Mouse (Mus musculus) kidney, postnatal 0 days (tissue): ENCODE measurements around the gene Kdm4a. TPM values are rescaled to one million over a fixed set of nuclear protein-coding genes. Genes with fewer than 3 reads are reported as not detected.
A peak's percentile ranks its signal among the peaks of the same experiment; 100 is the strongest.

Experiments
- ATAC-seq: fragments of 200-750 bp; cut with Nextera tagmentation; replicated peaks from 2 replicates; pipeline ENCODE4 v1.8.0; 2017; ENCODE audit warnings: low read depth, moderate number of reproducible peaks, moderate TSS enrichment, moderate library complexity; ENCODE audit not compliant: low FRiP score
- DNase-seq: peaks from one replicate; pipeline ENCODE4 v3.0.0-alpha.2; 2016; ENCODE audit warnings: low spot score
- H3K27ac ChIP-seq: fragments of 300-500 bp; sonication (generic); 2 replicates; pipeline ENCODE4 v1.5.1; 2014; ENCODE audit warnings: mild to moderate bottlenecking
- H3K27me3 ChIP-seq: fragments of 300-500 bp; sonication (generic); 2 replicates; pipeline ENCODE4 v1.6.1; 2014; ENCODE audit warnings: low read length, mixed read lengths; ENCODE audit not compliant: insufficient read depth
- H3K36me3 ChIP-seq: fragments of 300-500 bp; sonication (generic); 2 replicates; pipeline ENCODE4 v1.6.1; 2014; ENCODE audit warnings: low read length, mixed read lengths; ENCODE audit not compliant: insufficient read depth
- H3K4me1 ChIP-seq: fragments of 300-500 bp; sonication (generic); replicated peaks from 2 replicates; pipeline ENCODE4 v1.6.1; 2014; ENCODE audit warnings: antibody characterized with exemption, low read length, mixed read lengths; ENCODE audit not compliant: insufficient read depth
- H3K4me2 ChIP-seq: fragments of 300-500 bp; sonication (generic); 2 replicates; pipeline ENCODE4 v1.6.1; 2014; ENCODE audit warnings: mild to moderate bottlenecking, low read length, moderate library complexity, mixed read lengths
- H3K4me3 ChIP-seq: fragments of 300-500 bp; sonication (generic); replicated peaks from 2 replicates; pipeline ENCODE4 v1.5.1; 2014; ENCODE audit warnings: low read depth, low read length
- H3K9ac ChIP-seq: fragments of 300-500 bp; sonication (generic); 2 replicates; pipeline ENCODE4 v1.6.1; 2014; ENCODE audit warnings: low read depth, low read length
- H3K9me3 ChIP-seq: fragments of 300-500 bp; sonication (generic); replicated peaks from 2 replicates; pipeline ENCODE4 v1.6.1; 2016; ENCODE audit warnings: low read length, inconsistent platforms, mixed read lengths
- CTCF ChIP-seq: IDR thresholded peaks from 2 replicates; pipeline ENCODE4 v1.5.1; 2016; ENCODE audit warnings: antibody characterized with exemption, low read depth, mild to moderate bottlenecking, moderate library complexity
- WGBS: fragments of 180-500 bp; shearing (Covaris S2); extraction: QIAGEN DNeasy Blood & Tissue Kit; methylation state at CpG from one replicate; pipeline ENCODE4 v1.1.7; 2014; 5-methylcytosine and 5-hydroxymethylcytosine counted together
- polyA plus RNA-seq: library from polyadenylated mRNA; unstranded; fragments of >200 nt; fragmentation: Nextera tagmentation; extraction: Ambion mirVana; gene quantifications from 2 replicates; pipeline ENCODE4 v1.2.1, GENCODE M21; 2015

Kdm4a gene
- polyA plus RNA-seq, 1 experiment from 2014 or later, result 32.2 TPM

DNA sequence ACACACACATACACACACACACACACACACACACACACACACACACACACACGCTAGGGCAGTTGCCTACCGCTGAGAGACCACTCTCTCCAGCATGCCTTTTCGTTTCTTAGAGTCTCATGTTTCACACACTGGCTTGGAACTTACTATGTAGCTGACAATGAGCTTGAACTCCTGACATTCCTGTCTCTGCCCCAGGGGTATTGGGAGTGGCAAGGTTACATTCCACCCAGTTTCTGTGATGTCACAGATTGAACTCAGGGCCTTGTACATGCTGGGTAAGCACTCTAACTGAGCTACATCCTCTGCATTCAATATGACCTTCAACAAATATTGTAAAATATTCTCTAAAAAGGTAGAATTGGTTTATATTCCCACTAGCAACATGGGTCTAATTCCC is 18.8 kb upstream of the Kdm4a start:
- no peak for ATAC-seq
- no peak overlapping the region for H3K4me2 ChIP-seq
- H3K9me3 ChIP-seq, result no peaks in the 10 kb centered on the region
- H3K4me1 ChIP-seq, result no peaks in the 10 kb centered on the region
- H3K27ac ChIP-seq, result no peak overlapping the region
- no peaks in the 10 kb centered on the region for H3K36me3 ChIP-seq
- no peak for TF ChIP-seq CTCF
- H3K27me3 ChIP-seq, result no peaks in the 10 kb centered on the region
- no peak overlapping the region for H3K9ac ChIP-seq
- DNase-seq, result no peak
- H3K4me3 ChIP-seq, result no peak overlapping the region
- 43% methylated on average over 3 of the region's 3 CpGs for WGBS

DNA sequence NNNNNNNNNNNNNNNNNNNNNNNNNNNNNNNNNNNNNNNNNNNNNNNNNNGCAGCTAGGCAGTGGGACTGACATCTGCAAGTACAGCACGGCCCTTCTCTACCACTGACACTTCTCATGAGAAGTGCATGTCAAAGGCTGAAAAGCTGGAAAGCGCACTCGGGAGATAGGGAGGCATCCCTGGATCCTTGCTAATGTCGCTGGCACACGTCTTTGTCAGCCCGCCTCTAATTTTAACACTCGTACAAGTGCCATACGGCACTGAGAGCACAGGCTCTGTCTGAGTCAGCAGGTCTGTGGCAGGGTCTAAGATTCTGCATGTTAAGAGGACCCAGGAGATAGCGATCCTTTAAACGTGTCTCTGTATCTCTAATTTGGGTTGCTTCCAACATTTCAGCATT is 16.3 kb upstream of the Kdm4a start:
- Histone ChIP-seq H3K4me1 (no peaks in the 10 kb centered on the region), H3K36me3 (no peaks in the 10 kb centered on the region), H3K27ac (no peak overlapping the region), H3K4me2 (no peak overlapping the region), H3K27me3 (no peaks in the 10 kb centered on the region), H3K9me3 (no peaks in the 10 kb centered on the region), H3K9ac (no peak overlapping the region), H3K4me3 (no peak overlapping the region)
- 83% methylated on average over 10 of the region's 10 CpGs for WGBS
- no peak for DNase-seq
- no peak for TF ChIP-seq CTCF
- ATAC-seq, result no peak

DNA sequence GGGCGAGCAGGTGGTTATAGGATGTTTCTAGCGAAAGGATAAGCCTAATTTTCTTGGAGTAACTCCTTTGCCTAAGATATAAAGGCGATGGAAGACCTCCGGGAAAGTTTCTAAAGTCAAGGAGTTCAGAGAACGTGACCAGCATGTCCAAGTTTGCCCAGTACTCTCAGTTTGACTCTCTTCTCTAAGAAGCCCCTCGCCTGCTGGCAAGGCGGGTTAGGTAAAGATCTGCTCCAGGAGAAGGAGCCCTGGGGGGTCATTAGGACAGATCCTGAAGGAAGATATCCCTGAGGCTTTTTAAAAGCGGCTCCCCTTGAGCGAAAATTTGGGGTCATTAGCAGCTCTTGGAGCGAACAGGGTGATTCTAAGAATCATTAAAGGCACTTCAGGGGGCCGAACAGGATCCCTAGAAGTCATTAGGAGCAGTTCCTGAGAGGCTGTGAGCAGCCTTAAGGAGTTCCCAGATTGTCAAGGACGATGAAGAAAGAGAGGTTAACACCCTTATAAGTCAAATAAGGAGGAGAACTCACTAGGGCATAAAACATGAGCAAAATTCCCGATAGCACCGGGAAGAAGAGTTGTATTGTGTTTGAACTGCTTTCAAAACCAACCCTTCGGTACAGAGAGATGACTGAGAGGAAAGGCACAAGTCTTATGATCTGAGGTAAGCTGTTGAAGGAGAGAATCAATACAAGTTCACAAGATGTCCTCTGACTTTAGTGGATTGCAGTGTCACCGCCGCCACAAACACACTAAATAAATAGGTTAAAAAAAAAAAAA is 648 bp upstream of the Kdm4a start:
- Histone ChIP-seq H3K4me2 (peak overlapping the region; percentile 61), H3K9me3 (no peaks in the 10 kb centered on the region), H3K27ac (peak overlapping the region; percentile 89), H3K9ac (peak overlapping the region; percentile 55), H3K27me3 (no peaks in the 10 kb centered on the region), H3K4me1 (peaks cover 5% of the 10 kb centered on the region), H3K4me3 (peak overlapping the region; percentile 66), H3K36me3 (peaks cover 17% of the 10 kb centered on the region)
- peak; percentile 24 for DNase-seq
- ATAC-seq, result 0 out of 2 replicates have a peak, but pooled peaks have one; percentile 2
- WGBS, result 11% methylated on average over 17 of the region's 17 CpGs
- TF ChIP-seq CTCF, result no peak

DNA sequence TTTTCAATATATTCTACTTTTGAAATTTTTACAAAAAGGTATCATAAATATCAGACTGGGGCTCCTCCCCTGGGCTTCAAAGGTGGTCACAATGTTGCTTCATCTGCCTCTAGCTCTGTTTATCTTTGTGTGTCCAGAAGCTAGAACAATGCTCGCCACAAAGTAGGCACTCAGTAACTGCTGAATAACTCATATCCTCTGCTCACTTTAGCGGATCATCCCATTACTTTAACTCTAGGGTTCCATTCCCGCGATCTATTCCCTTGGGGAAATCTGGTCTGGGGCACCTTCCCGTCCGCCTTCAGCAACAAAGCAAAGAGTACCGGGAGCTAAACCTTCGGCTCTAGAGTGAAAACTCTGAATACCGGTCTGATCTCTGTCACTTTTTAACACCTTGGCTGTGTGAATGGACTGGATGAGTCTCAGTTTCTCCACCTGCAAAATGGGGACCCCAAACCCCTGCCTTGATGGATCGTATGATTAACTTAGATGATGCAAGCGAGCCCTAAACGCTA is 834 bp downstream of the Kdm4a start:
- no peak for ATAC-seq
- Histone ChIP-seq H3K27ac (peak overlapping the region; percentile 89), H3K4me1 (peaks cover 5% of the 10 kb centered on the region), H3K4me2 (peak overlapping the region; percentile 66), H3K27me3 (no peaks in the 10 kb centered on the region), H3K36me3 (peaks cover 32% of the 10 kb centered on the region), H3K4me3 (peak overlapping the region; percentile 66), H3K9me3 (no peaks in the 10 kb centered on the region), H3K9ac (peak overlapping the region; percentile 75)
- WGBS, result under 1% methylated on average over 12 of the region's 12 CpGs
- TF ChIP-seq CTCF, result no peak
- DNase-seq, result peak; percentile 24

DNA sequence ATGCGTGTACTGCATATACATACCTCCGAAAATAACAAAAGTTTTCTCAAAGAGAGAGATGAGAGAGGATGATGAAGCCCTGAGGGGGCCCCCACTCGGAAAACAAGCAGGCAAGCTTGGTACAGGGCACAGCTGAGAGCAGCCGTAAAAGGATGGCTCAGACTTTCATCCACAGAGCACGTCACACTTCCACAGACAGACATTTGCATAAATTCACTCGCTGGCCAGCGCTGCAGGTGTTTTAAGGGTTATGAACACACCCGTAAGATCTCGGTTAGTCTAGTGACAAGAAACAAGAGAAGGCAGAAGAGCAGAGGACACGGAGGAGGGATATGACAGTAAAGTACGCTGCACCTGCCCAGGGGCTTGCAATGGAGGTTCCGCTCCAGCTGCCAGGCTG is 7.4 kb downstream of the Kdm4a start:
- Histone ChIP-seq H3K4me3 (no peak overlapping the region), H3K36me3 (peaks cover 91% of the 10 kb centered on the region), H3K9ac (no peak overlapping the region), H3K9me3 (no peaks in the 10 kb centered on the region), H3K27me3 (no peaks in the 10 kb centered on the region), H3K4me1 (no peaks in the 10 kb centered on the region), H3K27ac (no peak overlapping the region), H3K4me2 (no peak overlapping the region)
- no peak for ATAC-seq
- WGBS, result 69% methylated on average over 12 of the region's 12 CpGs
- DNase-seq, result no peak
- TF ChIP-seq CTCF, result no peak

DNA sequence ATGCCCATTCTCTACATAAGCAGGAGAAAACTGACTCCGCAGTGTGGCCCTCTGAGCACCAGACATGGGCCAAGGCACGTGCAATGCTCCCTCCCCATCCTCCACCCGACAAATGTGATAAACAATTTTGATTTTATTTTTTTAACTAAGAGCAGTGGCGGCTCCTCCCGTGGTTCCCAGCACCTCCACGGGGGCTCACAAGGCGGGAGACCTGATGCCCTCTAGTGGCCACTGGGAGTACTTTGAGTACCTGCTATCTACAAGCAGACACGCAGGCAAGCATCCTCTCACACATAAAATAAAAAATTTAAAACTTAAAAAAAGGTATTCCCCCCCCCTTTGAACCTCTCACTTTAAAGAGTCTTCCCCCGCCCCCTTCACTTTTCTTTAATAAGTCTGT is 8.8 kb downstream of the Kdm4a start:
- no peak for DNase-seq
- H3K9ac ChIP-seq, result no peak overlapping the region
- no peaks in the 10 kb centered on the region for H3K4me1 ChIP-seq
- no peak for ATAC-seq
- 91% methylated on average over 9 of the region's 9 CpGs for WGBS
- H3K9me3 ChIP-seq, result no peaks in the 10 kb centered on the region
- H3K4me3 ChIP-seq, result no peak overlapping the region
- peaks cover 92% of the 10 kb centered on the region for H3K36me3 ChIP-seq
- TF ChIP-seq CTCF, result peak; percentile 47
- H3K27me3 ChIP-seq, result no peaks in the 10 kb centered on the region
- no peak overlapping the region for H3K4me2 ChIP-seq
- H3K27ac ChIP-seq, result no peak overlapping the region
